Mouse (Mus musculus): Measurements from ENCODE around the gene Nbeal1.

Nbeal1 gene

GRCm38 (mm10) chr1:60343630-60344455 is 163.4 kb downstream of the Nbeal1 start:
- DNase-seq (ENCODE audit: low read depth, low spot score), result no peak

DNA sequence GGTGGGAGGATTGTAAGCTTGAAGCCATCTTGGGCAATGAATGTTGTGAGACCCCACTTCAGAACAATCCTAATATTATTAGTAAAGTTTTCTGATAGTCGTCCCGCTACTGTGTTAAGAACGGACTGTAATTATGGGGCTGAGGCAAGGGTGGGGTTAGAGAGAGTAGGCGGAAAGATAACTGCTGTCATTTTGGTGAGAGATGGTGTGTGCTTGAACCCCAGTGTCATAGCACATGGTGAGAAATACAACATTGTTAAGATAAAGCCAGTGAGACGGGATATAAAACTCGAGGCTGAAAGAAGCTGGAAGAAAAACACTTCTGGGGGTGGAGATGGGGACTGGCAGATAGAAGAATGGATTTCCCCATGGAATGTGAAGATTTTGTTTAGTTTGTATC is 164.3 kb downstream of the Nbeal1 start:
- no peak for DNase-seq (ENCODE audit: low read depth, low spot score)

- no peak for DNase-seq (ENCODE audit: low read depth, low spot score)
Observed at GRCm38 (mm10) chr1:60345712-60346111, 165.3 kb downstream of the Nbeal1 start.

- DNase-seq (ENCODE audit: low read depth, low spot score), result no peak
Observed at GRCm38 (mm10) chr1:60352786-60353185, 172.4 kb downstream of the Nbeal1 start.

DNA sequence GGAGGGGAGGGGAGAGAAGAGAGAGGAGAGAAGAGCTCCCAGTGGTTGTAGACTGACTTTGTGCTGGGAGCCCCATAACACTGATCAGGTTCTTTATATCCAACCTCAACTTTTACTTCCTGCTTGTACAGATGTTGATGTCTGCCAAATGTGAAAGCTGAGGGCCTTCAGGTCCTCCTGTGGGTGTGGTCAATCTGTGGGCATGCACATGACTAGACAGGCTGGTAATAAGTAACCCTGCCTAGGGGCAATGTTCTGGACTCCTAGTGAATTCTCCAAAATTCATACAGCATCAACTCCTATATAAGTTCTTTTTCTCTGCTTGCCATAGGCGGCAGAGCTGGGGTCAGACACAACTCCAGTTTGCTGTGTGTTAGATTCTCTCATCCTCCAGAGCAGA is 181.2 kb downstream of the Nbeal1 start:
- no peak for DNase-seq (ENCODE audit: low read depth, low spot score)

DNA sequence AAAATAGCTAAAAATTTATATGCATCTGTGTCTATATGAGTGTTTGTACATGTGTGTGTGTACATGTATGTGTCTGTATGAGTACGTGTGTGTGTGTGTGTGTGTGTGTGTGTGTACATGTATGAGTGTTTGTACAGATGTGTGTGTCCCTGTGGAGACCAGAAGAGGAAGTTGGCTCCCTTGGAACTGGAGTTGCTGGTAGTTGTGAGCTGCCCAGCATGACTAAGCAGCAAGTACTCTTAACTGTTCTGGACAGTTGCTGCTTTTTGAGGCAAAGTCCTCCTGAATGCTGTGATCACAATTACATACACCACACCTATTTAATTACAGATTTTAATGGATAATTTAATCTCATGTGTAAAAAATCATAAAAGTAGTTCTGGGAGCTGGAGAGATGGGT is 196.2 kb downstream of the Nbeal1 start:
- DNase-seq (ENCODE audit: low read depth, low spot score), result no peak

- no peak for DNase-seq (ENCODE audit: low read depth, low spot score)
Observed at GRCm38 (mm10) chr1:60381910-60382309, 201.5 kb downstream of the Nbeal1 start.

Data from retina, postnatal 7 days (tissue).